Mouse (Mus musculus) spleen, adult 2 months (tissue): ENCODE measurements around the gene Lrrc8a. TPM values are rescaled to one million over a fixed set of nuclear protein-coding genes. Genes with fewer than 3 reads are reported as not detected.

Experiments
- DNase-seq, 2 experiments: peaks; one replicate each; pipeline versions ENCODE4 v3.0.0 to v3.0.0-alpha.2; 2012 to 2021; ENCODE audit warnings: low spot score in 2 of 2, low read depth in 1 of 2
- H3K27ac ChIP-seq: fragments of 200-500 bp; 2 replicates; pipeline ENCODE4 v1.5.1; 2012; ENCODE audit warnings: low read length, inconsistent platforms; ENCODE audit not compliant: insufficient read depth
- H3K27me3 ChIP-seq: fragments of 200-500 bp; 2 replicates; pipeline ENCODE4 v1.6.1; 2012; ENCODE audit warnings: mild to moderate bottlenecking, moderate library complexity, low read length, inconsistent platforms; ENCODE audit not compliant: control insufficient read depth, insufficient read depth
- H3K36me3 ChIP-seq: fragments of 200-500 bp; 2 replicates; pipeline ENCODE4 v1.6.1; 2012; ENCODE audit warnings: mild to moderate bottlenecking, low read length, inconsistent platforms; ENCODE audit not compliant: control insufficient read depth, insufficient read depth
- H3K4me1 ChIP-seq: fragments of 200-500 bp; 2 replicates; pipeline ENCODE4 v1.6.1; 2011; ENCODE audit warnings: inconsistent platforms; ENCODE audit not compliant: control insufficient read depth, insufficient read depth, insufficient read length
- H3K4me3 ChIP-seq: fragments of 200-500 bp; 2 replicates; pipeline ENCODE4 v1.5.1; 2011; ENCODE audit warnings: mild to moderate bottlenecking, inconsistent platforms; ENCODE audit not compliant: insufficient read depth, insufficient read length; ENCODE audit errors: extremely low read depth
- CTCF ChIP-seq: fragments of 200-500 bp; IDR thresholded peaks from 2 replicates; pipeline ENCODE4 v1.5.1; 2011; ENCODE audit warnings: mild to moderate bottlenecking, inconsistent platforms; ENCODE audit not compliant: insufficient read depth, insufficient read length, insufficient replicate concordance; ENCODE audit errors: extremely low read depth
- POLR2A ChIP-seq: fragments of 200-500 bp; IDR thresholded peaks from 2 replicates; pipeline ENCODE4 v1.6.1; 2011; ENCODE audit warnings: low read depth, low read length, inconsistent platforms
- WGBS: fragments of 180-500 bp; shearing (Covaris S2); methylation state at CpG from one replicate; pipeline ENCODE4 v1.1.7; 2018; 5-methylcytosine and 5-hydroxymethylcytosine counted together
- polyA plus RNA-seq: library from polyadenylated mRNA; depleted of rRNA; stranded (reverse); fragments of >200 nt; gene quantifications from 2 replicates; pipeline ENCODE4 v1.2.3, GENCODE M21; 2012

Lrrc8a gene
- polyA plus RNA-seq, 1 experiment = 22.1 TPM

GRCm38 (mm10) chr2:30256616-30257350 is 19.3 kb downstream of the Lrrc8a start:
- TF ChIP-seq POLR2A (no peak), CTCF (no peak)
- no peak for DNase-seq
- 87% methylated on average over 30 of the region's 30 CpGs for WGBS
- Histone ChIP-seq H3K4me1 (peaks cover 40% of the 10 kb centered on the region; the same call in 1 of the 2 replicates), H3K36me3 (peaks cover 24% of the 10 kb centered on the region), H3K4me3 (no peak overlapping the region), H3K27ac (no peak overlapping the region; the same call in 1 of the 2 replicates), H3K27me3 (no peaks in the 10 kb centered on the region)

GRCm38 (mm10) chr2:30257699-30258460 is 20.4 kb downstream of the Lrrc8a start:
- peaks cover 31% of the 10 kb centered on the region for H3K36me3 ChIP-seq
- DNase-seq = no peak
- peak overlapping the region; percentile 62 for H3K27ac ChIP-seq

GRCm38 (mm10) chr2:30258600-30258999 is 21.1 kb downstream of the Lrrc8a start:
- WGBS = 60% methylated on average over 4 of the region's 4 CpGs
- no peak for DNase-seq
- Histone ChIP-seq H3K27me3 (no peaks in the 10 kb centered on the region), H3K27ac (peak overlapping the region; percentile 62), H3K4me3 (no peak overlapping the region), H3K36me3 (peaks cover 37% of the 10 kb centered on the region), H3K4me1 (peaks cover 22% of the 10 kb centered on the region; the same call in 1 of the 2 replicates)
- no peak for TF ChIP-seq CTCF
- no peak for TF ChIP-seq POLR2A

More at GRCm38 (mm10) chr2:30257699-30258460, 20.4 kb downstream of the Lrrc8a start:
- WGBS = 35% methylated on average over 7 of the region's 7 CpGs
- H3K4me3 ChIP-seq = no peak overlapping the region
- TF ChIP-seq CTCF (no peak), POLR2A (no peak)
- peaks cover 29% of the 10 kb centered on the region; the same call in 1 of the 2 replicates for H3K4me1 ChIP-seq
- no peaks in the 10 kb centered on the region for H3K27me3 ChIP-seq

GRCm38 (mm10) chr2:30259131-30260064 is 21.9 kb downstream of the Lrrc8a start:
- peak overlapping the region; percentile 62 for H3K27ac ChIP-seq

GRCm38 (mm10) chr2:30261064-30261736 is 23.7 kb downstream of the Lrrc8a start:
- no peaks in the 10 kb centered on the region for H3K27me3 ChIP-seq
- TF ChIP-seq POLR2A = no peak
- no peak for TF ChIP-seq CTCF
- DNase-seq = no peak
- 82% methylated on average over 4 of the region's 4 CpGs for WGBS
- peaks cover 17% of the 10 kb centered on the region; the same call in 1 of the 2 replicates for H3K4me1 ChIP-seq
- H3K4me3 ChIP-seq = no peak overlapping the region
- peaks cover 31% of the 10 kb centered on the region for H3K36me3 ChIP-seq
- H3K27ac ChIP-seq = no peak overlapping the region

More at GRCm38 (mm10) chr2:30259131-30260064, 21.9 kb downstream of the Lrrc8a start:
- H3K36me3 ChIP-seq = peaks cover 43% of the 10 kb centered on the region
- H3K4me1 ChIP-seq = peaks cover 17% of the 10 kb centered on the region; the same call in 1 of the 2 replicates
- TF ChIP-seq POLR2A (no peak), CTCF (no peak)
- no peak overlapping the region for H3K4me3 ChIP-seq
- DNase-seq = no peak
- no peaks in the 10 kb centered on the region for H3K27me3 ChIP-seq
- WGBS = 87% methylated on average over 15 of the region's 15 CpGs
